Mouse (Mus musculus): Measurements from ENCODE around the gene Prrc2b.

Prrc2b gene

DNA sequence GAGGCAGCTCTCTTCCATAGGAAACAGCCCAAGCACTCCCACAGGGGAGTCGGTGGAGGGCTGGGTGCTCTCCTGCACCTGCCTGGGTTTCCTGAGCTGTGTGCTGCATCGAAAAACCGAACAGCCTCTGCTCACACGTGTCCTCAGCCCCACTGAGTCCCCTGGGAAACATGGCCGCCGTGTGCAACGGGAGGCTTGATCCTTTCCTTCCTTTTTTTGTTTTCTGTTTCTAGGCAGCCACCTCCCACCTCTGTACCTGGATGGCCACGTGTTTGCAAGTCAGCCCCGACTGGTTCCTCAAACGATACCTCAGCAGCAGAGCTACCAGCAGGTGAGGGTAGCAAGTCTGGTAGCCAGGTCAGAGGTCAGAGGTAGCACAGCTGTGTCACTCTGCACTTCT is 71.2 kb downstream of the Prrc2b start:
- DNase-seq (ENCODE audit: inconsistent ontology term): no peak

DNA sequence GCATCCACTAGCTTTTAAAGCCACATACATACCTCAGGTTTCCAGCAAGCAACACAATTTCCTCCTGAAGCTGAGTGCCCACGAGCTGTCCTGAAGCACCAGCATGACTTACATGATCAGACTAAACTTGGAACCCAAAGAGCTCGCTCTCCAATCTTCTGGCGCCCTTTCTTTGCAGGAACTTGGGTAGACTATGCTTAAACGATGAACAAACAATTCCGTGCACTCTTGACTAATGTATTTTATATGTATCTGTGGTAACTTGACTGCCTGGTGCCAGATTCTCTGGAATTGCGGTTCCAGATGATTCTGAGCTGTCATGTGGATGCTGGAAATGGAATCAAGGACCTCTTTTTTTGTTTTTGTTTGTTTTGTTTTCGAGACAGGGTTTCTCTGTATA is 84.6 kb downstream of the Prrc2b start:
- DNase-seq (ENCODE audit: inconsistent ontology term): peak; percentile 4

DNA sequence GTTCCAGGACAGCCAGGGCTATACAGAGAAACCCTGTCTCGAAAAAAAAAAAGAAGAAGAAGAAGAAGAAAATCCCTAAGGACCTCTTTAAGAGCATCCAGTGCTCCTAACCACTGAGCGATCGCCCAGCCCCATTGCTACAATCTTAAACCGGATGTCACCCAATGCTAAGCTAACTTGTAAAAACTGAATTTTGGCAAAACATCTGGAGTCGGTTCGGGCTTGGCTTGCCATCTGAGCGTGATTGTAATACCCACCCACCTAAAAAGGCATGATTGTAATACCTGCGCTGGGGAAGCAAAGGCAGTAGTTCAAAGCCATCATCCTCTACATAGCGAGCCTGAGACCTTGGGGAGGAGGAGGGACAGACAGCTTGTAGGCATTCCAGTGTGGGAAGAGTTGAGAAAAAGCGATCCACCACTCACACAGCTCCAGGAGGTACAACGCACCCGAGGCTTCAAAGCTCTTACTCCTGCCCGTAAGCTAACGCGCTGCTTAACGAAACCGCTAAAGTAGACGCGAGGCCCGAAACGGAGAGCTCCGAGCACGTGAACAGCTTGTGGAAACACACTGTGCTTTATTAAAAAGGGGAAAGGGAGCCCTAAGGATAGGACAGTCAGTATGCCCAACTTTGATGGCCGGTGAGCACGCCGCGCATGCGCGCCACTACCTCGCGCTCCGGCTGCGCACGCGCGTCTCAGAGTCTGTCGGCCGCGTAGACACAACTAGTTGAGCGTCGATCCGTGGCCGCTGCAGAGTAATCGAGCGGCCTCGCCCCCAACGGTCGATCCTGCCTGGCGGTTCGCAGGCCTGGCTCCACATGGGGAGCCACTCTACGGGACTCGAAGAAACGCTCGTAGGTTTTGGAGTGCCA is 85.2 kb downstream of the Prrc2b start, which contains the start of gene Pomt1:
TSS of gene Pomt1 (plus strand) at position 705 of the 874 bp plus-strand sequence.
- DNase-seq (ENCODE audit: inconsistent ontology term): peak; percentile 95

DNA sequence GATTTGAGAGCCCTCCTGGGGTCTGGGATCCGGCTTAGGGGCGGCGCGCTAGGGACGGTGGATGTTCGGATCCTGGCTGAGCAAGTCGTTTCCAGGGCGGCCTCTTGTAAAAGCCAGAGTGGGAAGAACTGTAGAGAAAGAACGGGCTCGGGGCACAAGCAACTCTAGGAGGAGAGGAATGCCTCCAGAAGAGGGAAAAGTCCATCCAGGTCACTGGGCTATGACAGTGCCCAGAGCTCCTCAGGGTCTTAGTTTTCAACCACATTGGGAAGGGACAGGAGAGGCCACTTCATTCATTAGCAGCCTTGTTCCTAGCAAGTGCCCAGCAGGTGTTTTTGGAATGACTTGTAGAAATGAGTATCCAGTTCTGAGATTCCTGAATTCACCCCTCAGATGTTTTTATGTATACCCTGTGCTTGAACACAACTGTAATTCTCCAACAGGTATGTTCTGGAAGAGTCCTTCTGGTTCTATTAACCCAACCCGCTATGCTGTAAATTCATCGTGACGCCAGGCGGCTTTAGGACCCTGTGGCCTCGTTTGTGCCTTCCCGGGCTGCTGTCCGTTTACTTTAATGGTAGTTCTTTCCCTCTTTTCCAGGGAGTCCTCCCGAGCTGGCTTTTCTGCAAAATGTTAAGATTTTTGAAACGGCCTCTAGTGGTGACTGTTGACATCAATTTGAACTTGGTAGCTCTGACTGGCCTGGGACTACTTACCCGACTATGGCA is 86.0 kb downstream of the Prrc2b start:
- peak; percentile 78 for DNase-seq (ENCODE audit: inconsistent ontology term)

DNA sequence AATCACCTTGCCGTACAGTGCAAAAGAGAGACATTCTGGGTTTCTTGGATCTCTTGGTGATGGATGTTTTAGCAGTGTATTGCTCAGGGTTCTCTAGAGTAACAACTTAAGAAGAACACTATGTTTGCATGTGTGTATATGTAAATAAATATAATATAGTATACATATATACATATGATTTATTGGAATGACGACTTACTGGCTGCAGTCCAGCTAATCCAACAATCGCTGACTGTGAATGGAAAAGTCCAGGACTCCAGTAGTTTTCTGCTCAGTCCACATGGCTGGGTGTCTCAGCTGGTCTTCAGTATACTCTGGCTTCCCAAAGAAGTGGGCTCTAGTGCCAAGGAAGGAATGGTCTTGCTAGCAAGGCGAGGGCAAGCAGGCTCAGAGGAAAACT is 86.7 kb downstream of the Prrc2b start:
- no peak for DNase-seq (ENCODE audit: inconsistent ontology term)

DNA sequence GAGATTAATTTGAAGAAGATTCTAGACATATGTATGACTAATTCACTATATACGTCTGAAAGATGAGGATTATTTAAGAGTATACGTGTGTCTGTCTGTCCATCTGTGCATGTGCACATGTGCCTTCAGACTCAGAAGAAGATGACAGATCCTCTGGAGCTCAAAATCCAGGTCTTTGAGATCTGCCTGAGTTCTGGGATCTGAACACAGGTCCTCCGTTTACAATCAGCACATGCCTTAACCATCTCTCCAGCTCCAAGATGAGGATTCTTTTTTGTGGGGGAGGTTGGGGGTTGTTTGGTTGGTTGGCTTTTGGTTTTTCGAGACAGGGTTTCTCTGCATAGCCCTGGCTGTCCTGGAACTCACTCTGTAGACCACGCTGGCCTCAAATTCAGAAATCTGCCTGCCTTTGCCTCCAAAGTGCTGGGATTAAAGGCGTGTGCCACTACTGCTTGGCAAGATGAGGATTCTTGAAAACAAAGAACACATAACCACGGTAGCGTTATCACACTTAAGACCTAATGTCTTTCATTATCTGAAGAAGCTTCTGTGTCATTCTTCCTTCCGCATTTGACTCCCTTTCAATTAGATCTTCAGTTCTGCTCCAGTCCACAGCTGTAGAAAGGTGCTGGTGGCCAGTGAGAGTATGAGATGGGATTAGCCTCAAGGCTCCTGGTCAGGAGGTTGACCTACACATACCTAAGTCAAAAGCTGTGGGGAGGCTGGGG is 88.0 kb downstream of the Prrc2b start:
- DNase-seq (ENCODE audit: inconsistent ontology term): no peak

DNA sequence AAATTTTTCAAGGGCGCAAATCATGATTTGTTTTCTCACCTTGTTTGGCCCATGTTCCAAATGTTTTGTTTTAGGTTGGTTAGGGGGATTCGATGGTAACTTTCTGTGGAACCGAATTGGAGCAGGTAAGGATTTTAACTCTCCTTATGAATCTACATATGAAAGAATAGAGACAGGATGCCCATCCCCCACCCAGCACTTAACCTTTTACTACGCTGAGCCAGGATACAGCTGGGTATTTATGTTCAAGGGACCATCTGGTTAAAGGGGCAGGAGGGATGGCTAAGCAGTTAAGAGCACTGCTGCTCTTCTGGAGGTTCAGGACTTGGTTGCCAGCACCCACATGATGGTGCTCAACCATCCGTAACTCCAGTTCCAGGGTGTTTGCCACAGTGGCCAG is 89.7 kb downstream of the Prrc2b start:
- DNase-seq (ENCODE audit: inconsistent ontology term): no peak

DNA sequence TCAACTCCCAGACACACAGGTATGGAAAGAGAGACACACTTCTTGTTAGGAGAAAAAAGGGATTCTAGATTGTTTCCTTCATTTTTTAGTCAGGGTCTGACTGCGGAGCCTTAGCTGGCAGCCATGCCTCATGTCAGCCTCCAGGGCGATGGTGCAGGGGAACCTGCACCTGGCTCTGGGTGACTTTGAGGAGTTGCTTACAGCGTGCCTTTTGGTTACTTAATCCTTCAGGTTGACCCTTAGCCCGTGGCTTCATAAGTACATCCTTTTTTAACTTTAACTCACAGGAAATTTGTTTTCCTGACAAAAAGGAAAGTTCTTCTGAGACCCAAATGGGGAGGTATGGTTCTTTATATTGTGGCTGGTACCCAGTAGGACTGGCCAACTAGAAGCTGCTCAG is 92.1 kb downstream of the Prrc2b start:
- DNase-seq (ENCODE audit: inconsistent ontology term): no peak

DNA sequence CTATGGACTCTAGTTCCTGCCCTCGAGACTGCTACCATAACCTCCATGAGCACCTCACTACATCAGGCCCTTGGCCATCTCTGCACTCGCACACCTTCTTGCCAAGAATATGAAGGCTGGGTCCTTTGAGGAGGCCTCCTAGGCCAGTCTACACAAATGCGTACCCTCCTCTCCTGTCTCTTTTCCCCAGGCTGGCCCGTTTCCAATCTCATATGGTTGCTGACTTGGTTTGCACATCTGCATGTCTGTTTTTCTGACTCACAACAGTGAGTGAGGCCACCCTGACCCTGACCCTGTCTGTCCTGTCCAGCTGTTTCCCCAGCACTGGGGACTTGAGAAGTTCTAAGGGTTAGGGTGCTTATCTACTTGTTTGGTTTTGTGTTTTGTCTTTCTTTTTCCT is 95.9 kb downstream of the Prrc2b start:
- DNase-seq (ENCODE audit: inconsistent ontology term): no peak

DNA sequence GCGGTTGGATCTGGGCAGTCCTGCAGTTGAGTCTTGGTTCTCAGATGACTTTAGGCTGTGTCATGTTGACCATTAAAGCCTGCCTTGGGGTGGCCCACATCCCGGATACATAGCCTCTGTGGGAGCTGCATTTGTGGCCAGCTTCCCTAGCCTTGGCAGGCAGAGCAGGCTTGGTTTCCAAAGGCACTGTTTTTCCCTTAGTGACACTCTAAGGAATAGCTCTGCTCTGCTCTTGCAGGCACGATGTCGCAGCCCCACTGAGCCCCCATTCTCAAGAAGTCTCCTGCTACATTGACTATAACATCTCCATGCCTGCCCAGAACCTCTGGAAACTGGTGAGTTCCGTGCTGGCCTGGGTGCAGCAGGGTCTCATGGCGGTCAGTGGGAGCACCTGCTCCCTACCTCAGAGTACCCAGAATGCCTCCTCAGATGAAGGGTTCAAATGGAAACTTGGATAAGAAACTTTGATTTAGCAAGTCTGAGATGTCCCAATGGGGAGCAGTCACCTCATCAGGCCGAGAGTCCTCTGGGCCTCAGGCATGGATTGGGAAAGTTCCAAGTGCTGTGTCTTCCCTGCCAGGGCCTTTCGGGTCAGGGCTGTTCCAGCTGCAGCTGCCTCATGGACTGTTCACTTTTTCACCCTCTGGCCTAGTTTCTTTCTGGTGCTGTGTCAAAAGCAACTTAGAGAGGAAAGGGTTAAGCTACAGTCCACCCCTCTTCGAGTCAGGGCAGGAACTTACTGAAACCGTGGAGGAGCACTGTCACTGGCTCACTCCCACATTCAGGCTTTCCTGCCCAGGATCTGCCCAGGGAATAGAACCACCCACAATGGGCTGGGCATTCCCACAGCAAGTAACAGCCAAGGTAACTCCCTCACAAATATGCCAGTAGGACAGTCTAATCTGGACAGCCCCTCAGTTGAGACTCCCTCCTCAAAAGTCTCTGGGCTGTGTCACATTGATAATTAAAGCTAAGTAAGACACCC is 97.8 kb downstream of the Prrc2b start:
- DNase-seq (ENCODE audit: inconsistent ontology term): no peak

DNA sequence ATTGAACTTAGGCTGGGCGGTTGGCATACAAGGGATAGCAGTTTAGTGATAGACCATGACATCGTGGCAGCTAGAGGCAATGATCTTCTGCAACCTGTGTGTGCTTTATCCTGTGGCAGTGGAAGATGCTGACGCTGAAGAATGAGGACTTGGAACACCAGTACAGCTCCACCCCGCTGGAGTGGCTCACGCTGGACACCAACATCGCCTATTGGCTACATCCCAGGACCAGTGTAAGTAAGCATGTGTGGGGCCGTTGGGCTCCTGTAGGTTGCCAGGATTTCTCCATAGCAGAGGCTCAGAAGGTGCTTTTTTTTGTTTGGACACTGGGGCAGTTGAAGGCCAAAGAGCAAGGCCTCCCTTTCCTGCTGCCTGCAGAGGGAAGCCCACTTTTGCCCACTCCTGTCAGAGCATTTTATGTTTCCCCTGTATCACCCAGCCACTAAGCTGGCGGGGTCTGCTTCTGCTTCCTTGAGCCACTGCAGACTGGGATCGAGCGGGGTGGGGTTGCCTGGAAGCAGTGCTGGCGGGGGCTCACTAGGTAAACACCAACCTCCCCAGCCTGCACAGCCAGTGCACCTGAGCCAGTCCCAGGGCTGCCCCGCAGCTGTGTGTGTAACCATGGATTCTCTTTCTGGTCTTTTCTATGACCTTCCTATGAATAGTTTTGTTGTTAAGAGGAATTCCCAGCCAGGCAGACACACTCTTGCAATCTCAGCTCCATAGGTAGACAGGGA is 101.1 kb downstream of the Prrc2b start:
- DNase-seq (ENCODE audit: inconsistent ontology term): no peak

DNA sequence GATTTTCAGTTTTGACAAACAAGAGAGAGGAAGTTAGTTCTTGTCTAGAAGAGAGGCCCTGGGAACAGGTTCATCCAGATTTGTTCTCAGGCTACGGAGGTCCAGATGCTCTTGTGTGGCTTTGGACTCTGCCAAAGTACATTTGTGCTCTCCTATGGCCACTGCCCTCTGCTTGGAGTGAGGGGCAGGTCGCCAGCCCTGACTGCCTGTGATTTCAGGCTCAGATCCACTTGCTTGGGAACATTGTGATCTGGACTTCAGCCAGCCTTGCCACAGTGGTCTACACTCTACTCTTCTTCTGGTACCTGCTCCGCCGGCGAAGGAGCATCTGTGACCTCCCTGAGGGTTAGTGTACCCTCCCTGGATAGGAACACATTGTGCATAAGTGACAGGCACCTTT is 101.8 kb downstream of the Prrc2b start:
- no peak for DNase-seq (ENCODE audit: inconsistent ontology term)

DNA sequence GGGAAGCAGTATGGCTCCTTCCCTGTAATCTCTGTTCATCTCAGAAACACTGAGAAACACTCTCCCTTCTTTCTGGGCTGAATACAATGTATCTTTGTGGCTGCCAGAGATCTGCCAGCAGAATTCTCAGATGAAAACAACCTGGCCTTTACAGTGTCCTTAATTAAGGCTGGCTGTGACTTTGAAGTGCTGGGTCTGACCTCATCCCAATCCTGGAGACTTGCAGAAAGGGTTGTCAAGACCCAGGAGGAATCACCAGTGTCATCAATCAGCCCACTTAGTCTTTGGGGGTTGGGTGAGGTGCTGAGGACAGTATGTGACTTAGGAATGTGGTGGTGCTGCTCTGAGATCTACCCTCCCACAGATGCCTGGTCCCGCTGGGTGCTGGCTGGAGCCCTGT is 102.5 kb downstream of the Prrc2b start:
- no peak for DNase-seq (ENCODE audit: inconsistent ontology term)

DNA sequence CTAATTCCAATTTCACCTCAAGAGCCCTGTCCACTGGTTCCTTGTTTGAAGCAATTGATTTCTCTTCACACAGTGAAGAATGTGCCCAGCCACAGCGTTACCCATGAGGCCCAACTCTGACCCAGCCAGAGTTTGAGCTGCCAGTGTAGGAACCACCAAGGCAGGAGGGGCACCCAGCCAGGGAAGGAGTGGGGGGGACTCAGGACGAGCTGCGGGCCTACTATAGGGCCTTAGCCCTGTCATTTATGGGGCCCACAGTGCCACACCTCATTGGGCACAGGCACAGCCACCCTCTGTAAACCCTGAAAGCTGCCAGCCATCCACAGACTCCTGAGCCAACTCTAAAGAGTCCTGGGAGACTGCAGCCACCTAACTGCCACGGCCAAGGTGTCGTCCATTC is 103.7 kb downstream of the Prrc2b start:
- no peak for DNase-seq (ENCODE audit: inconsistent ontology term)

DNA sequence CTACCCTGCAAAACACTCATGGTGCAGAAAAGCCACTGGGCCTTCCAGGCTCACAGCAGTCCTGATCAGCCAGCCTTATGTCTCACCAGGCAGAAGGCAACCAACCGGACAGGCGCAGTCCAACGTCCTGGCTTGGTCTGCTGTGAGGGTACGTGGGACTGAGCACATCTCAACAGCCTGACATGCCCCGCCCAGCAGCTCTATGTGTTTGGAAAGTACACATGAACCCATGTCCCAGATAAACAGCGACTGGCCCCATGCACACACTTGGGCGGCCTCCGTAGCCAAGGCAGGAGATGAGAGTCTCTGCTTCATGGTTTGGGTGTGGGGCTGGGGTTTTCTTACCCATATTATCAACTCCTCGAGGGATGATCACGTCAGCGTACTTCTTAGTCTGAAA is 105.4 kb downstream of the Prrc2b start:
- no peak for DNase-seq (ENCODE audit: inconsistent ontology term)

DNA sequence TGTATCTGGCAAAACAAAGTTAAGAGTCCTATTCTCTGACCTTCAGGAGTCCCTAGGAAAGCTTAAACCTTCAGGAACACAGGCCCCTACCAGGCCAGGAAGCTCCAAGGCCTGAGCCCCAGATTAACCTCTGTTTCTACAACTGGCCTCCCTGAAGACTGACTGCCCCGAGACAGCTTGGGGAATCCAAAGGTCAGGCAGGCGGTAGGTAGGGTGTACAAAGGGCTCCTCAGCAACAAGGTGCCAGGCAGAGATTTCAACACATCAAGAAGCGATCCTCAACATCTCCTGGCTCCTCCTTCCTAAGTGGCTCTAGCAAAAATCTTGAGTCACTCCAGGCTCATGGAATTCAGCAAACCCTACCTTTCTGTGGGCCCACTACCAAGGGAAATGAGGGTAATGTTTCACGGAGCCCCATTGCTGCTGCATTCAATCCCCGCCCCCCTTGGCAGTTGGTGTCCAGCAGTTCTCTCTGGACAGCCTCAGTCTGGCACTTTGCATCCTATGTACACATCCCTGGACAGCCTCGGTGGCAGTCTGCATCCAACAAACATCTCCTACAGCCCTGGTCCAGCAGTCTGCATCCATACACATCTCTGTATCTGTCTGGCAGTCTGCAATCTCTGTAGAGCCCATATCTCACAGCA is 108.1 kb downstream of the Prrc2b start:
- DNase-seq (ENCODE audit: inconsistent ontology term): peak; percentile 14

DNA sequence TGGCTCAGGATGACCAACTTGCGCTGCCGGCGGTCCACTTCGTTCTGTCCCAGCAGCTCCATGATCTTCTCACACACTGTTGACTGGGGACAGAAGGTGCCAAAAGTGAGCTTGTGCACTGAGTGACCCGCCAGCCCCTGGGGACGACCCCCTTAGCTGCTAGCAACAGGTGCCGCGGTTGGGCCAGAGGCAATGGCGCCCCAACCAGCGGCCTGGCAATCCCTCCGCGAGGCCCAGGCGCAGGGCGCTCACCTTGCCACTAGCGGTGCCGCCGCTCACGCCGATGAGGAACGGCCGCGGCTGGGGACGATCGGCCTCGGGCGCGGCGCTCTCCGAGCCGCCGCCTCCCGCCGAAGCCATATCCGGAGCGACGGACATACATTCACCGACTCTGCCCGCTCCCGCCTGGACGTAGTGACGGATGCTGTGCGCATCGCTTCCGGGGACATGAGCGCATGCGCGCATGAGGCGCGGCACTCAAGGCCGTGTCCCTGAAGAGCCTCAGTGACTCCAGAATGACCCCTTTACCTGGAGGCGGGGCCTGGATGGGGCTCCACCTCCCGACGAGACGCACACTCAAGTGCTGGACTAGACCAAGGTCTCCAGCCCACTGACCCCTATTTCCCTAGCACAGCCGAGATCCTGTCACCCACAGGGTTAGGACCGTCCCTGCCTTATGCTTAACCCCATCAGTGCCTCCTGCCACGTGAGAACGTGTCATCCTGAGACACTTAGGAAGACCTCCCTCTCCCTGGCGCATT is 109.0 kb downstream of the Prrc2b start, which contains the start of gene Uck1:
TSS of gene Uck1 (minus strand) at position 503 of the 761 bp plus-strand sequence.
- peak; percentile 90 for DNase-seq (ENCODE audit: inconsistent ontology term)

DNA sequence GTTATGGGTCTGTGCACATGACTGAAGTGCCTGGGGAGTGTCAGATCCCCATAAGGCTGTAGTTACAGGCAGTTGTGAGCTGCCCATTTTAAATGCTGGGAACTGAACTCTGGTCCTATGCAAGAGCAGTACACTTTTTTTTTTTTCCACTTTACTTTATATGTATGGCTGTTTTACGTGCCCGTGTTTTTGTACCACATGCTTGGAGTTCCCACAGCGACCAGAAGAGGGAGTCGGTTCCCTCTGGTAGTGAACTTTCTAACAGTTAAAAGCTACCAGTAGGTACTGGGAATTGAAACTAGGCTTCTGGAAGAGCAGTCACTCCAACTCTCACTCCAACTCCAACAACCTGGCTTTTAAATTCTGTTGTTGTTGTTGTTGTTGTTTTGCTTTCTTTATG is 109.8 kb downstream of the Prrc2b start:
- no peak for DNase-seq (ENCODE audit: inconsistent ontology term)

DNA sequence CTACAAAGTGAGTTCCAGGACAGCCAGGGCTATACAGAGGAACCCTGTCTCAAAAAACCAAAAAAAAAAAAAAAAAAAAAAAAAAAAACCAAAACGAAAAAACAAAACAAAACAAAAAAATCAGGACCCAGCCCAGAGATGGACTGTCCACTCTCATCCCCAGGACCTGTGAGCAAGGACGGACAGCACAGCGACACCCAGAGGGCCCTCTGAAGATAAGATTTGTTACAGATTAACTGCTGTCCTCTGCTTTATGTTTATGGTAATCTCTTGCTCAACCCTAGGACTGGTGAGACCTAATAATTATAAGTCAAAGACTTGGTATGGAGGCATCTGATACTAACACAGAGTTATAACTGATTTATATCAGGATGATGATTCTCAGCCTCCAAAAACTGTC is 124.9 kb downstream of the Prrc2b start:
- no peak for DNase-seq (ENCODE audit: inconsistent ontology term)
